Mouse (Mus musculus) liver, embryonic 13.5 days (tissue): ENCODE data around the gene Polr1d. TPM values are rescaled to one million over a fixed set of nuclear protein-coding genes. Genes with fewer than 3 reads are reported as not detected.

ENCODE experiments used
- ATAC-seq: fragments of 200-750 bp; cut with Nextera tagmentation; 2 replicates; pipeline ENCODE4 v1.8.0; 2017; ENCODE audit warnings: low read depth, mild to moderate bottlenecking, moderate number of reproducible peaks, moderate library complexity
- DNase-seq: peaks from one replicate; pipeline ENCODE4 v3.0.0; 2022
- H3K27ac ChIP-seq: fragments of 300-500 bp; sonication (generic); 2 replicates; pipeline ENCODE4 v1.5.1; 2015; ENCODE audit warnings: moderate library complexity, mild to moderate bottlenecking, inconsistent platforms
- H3K27me3 ChIP-seq: fragments of 300-500 bp; sonication (generic); 2 replicates; pipeline ENCODE4 v1.6.1; 2015; ENCODE audit warnings: mild to moderate bottlenecking, inconsistent platforms
- H3K36me3 ChIP-seq: fragments of 300-500 bp; sonication (generic); 2 replicates; pipeline ENCODE4 v1.6.1; 2015; ENCODE audit warnings: mild to moderate bottlenecking, inconsistent platforms
- H3K4me1 ChIP-seq: fragments of 300-500 bp; sonication (generic); replicated peaks from 2 replicates; pipeline ENCODE4 v1.6.1; 2015; ENCODE audit warnings: inconsistent platforms
- H3K4me2 ChIP-seq: fragments of 300-500 bp; sonication (generic); 2 replicates; pipeline ENCODE4 v1.6.1; 2015; ENCODE audit warnings: inconsistent platforms, mild to moderate bottlenecking, moderate library complexity
- H3K4me3 ChIP-seq: fragments of 300-500 bp; sonication (generic); replicated peaks from 2 replicates; pipeline ENCODE4 v1.5.1; 2015; ENCODE audit warnings: mild to moderate bottlenecking, inconsistent platforms
- H3K9ac ChIP-seq: fragments of 300-500 bp; sonication (generic); 2 replicates; pipeline ENCODE4 v1.6.1; 2015; ENCODE audit warnings: mild to moderate bottlenecking, inconsistent platforms
- H3K9me3 ChIP-seq: fragments of 300-500 bp; sonication (generic); replicated peaks from 2 replicates; pipeline ENCODE4 v1.6.1; 2016; ENCODE audit warnings: inconsistent platforms
- WGBS: fragments of 180-500 bp; shearing (Covaris S2); methylation state at CpG from one replicate; pipeline ENCODE4 v1.1.7; 2015; ENCODE audit not compliant: insufficient replicate concordance; 5-methylcytosine and 5-hydroxymethylcytosine counted together
- polyA plus RNA-seq: library from polyadenylated mRNA; unstranded; fragments of >200 nt; fragmentation: Nextera tagmentation; extraction: Ambion mirVana; gene quantifications from 2 replicates; pipeline ENCODE4 v1.2.1, GENCODE M21; 2015

Polr1d gene
- polyA plus RNA-seq, 1 experiment from 2014 or later: 112 TPM

GRCm38 (mm10) chr5:147092448-147092847, 15.6 kb downstream of the Polr1d start:
- H3K4me3 ChIP-seq: no peak overlapping the region
- DNase-seq (no peak), ATAC-seq (no peak)
- H3K27ac ChIP-seq: no peak overlapping the region
- H3K36me3 ChIP-seq: peaks cover 25% of the 10 kb centered on the region
- H3K4me2 ChIP-seq: no peak overlapping the region
- H3K4me1 ChIP-seq: no peaks in the 10 kb centered on the region
- no peaks in the 10 kb centered on the region for H3K27me3 ChIP-seq
- no peaks in the 10 kb centered on the region for H3K9me3 ChIP-seq
- H3K9ac ChIP-seq: no peak overlapping the region
- 82% methylated on average over 7 of the region's 7 CpGs for WGBS

- WGBS: 83% methylated on average over 6 of the region's 6 CpGs
- H3K9ac ChIP-seq: no peak overlapping the region
Observed at GRCm38 (mm10) chr5:147094296-147094695, 17.4 kb downstream of the Polr1d start.

GRCm38 (mm10) chr5:147096586-147096985, 19.7 kb downstream of the Polr1d start:
- 91% methylated on average over 4 of the region's 4 CpGs for WGBS
- no peak for DNase-seq

More at GRCm38 (mm10) chr5:147094296-147094695, 17.4 kb downstream of the Polr1d start:
- H3K4me3 ChIP-seq: no peak overlapping the region
- no peaks in the 10 kb centered on the region for H3K4me1 ChIP-seq
- no peak for DNase-seq
- no peaks in the 10 kb centered on the region for H3K27me3 ChIP-seq
- no peak overlapping the region for H3K27ac ChIP-seq
- H3K9me3 ChIP-seq: no peaks in the 10 kb centered on the region
- H3K4me2 ChIP-seq: no peak overlapping the region
- H3K36me3 ChIP-seq: peaks cover 22% of the 10 kb centered on the region
- ATAC-seq: no peak

GRCm38 (mm10) chr5:147098667-147099066, 21.8 kb downstream of the Polr1d start:
- no peak for DNase-seq
- Histone ChIP-seq H3K4me1 (no peaks in the 10 kb centered on the region), H3K9me3 (no peaks in the 10 kb centered on the region), H3K36me3 (peaks cover 49% of the 10 kb centered on the region), H3K27ac (no peak overlapping the region), H3K4me2 (no peak overlapping the region), H3K9ac (no peak overlapping the region), H3K27me3 (no peaks in the 10 kb centered on the region), H3K4me3 (no peak overlapping the region)
- no peak for ATAC-seq
- 78% methylated on average over 7 of the region's 7 CpGs for WGBS

More at GRCm38 (mm10) chr5:147096586-147096985, 19.7 kb downstream of the Polr1d start:
- Histone ChIP-seq H3K36me3 (peaks cover 34% of the 10 kb centered on the region), H3K4me3 (no peak overlapping the region), H3K9me3 (no peaks in the 10 kb centered on the region), H3K4me1 (no peaks in the 10 kb centered on the region), H3K27ac (no peak overlapping the region), H3K27me3 (no peaks in the 10 kb centered on the region), H3K4me2 (no peak overlapping the region), H3K9ac (no peak overlapping the region)
- no peak for ATAC-seq

GRCm38 (mm10) chr5:147100180-147100579, 23.3 kb downstream of the Polr1d start:
- WGBS: 82% methylated on average over 2 of the region's 2 CpGs
- Histone ChIP-seq H3K27ac (no peak overlapping the region), H3K9me3 (no peaks in the 10 kb centered on the region), H3K36me3 (peaks cover 54% of the 10 kb centered on the region), H3K4me1 (no peaks in the 10 kb centered on the region), H3K9ac (no peak overlapping the region), H3K27me3 (no peaks in the 10 kb centered on the region), H3K4me3 (no peak overlapping the region), H3K4me2 (no peak overlapping the region)
- ATAC-seq (no peak), DNase-seq (no peak)

- WGBS: 86% methylated on average over 6 of the region's 6 CpGs
- Histone ChIP-seq H3K4me3 (no peak overlapping the region), H3K27ac (no peak overlapping the region), H3K4me1 (no peaks in the 10 kb centered on the region), H3K9ac (no peak overlapping the region), H3K36me3 (peaks cover 73% of the 10 kb centered on the region), H3K27me3 (no peaks in the 10 kb centered on the region), H3K4me2 (no peak overlapping the region), H3K9me3 (no peaks in the 10 kb centered on the region)
- ATAC-seq (no peak), DNase-seq (no peak)
Observed at GRCm38 (mm10) chr5:147102295-147102694, 25.4 kb downstream of the Polr1d start.

GRCm38 (mm10) chr5:147107276-147107675, 30.4 kb downstream of the Polr1d start:
- WGBS: 83% methylated on average over 3 of the region's 3 CpGs
- H3K4me1 ChIP-seq: no peaks in the 10 kb centered on the region
- peaks cover 85% of the 10 kb centered on the region for H3K36me3 ChIP-seq
- H3K4me2 ChIP-seq: no peak overlapping the region
- DNase-seq: no peak
- no peak overlapping the region for H3K9ac ChIP-seq
- no peak overlapping the region for H3K27ac ChIP-seq
- no peaks in the 10 kb centered on the region for H3K27me3 ChIP-seq
- ATAC-seq: no peak
- peaks cover 16% of the 10 kb centered on the region; the same call in 1 of the 2 replicates for H3K9me3 ChIP-seq
- no peak overlapping the region for H3K4me3 ChIP-seq

- H3K4me3 ChIP-seq: no peak overlapping the region
- ATAC-seq (no peak), DNase-seq (no peak)
- no peak overlapping the region for H3K9ac ChIP-seq
- no peak overlapping the region for H3K27ac ChIP-seq
- WGBS: 80% methylated on average over 13 of the region's 13 CpGs
- H3K4me1 ChIP-seq: no peaks in the 10 kb centered on the region
- peaks cover 81% of the 10 kb centered on the region for H3K36me3 ChIP-seq
- no peaks in the 10 kb centered on the region for H3K27me3 ChIP-seq
- peaks cover 16% of the 10 kb centered on the region; the same call in 1 of the 2 replicates for H3K9me3 ChIP-seq
- no peak overlapping the region for H3K4me2 ChIP-seq
Observed at GRCm38 (mm10) chr5:147108861-147109591, 32.2 kb downstream of the Polr1d start.

GRCm38 (mm10) chr5:147114738-147115137, 37.9 kb downstream of the Polr1d start:
- H3K4me2 ChIP-seq: no peak overlapping the region
- no peak for DNase-seq
- H3K27ac ChIP-seq: no peak overlapping the region
- H3K9me3 ChIP-seq: peaks cover 16% of the 10 kb centered on the region; the same call in 1 of the 2 replicates
- no peak overlapping the region for H3K9ac ChIP-seq
- no peaks in the 10 kb centered on the region for H3K27me3 ChIP-seq
- WGBS: 81% methylated on average over 7 of the region's 7 CpGs
- H3K36me3 ChIP-seq: peaks cover 26% of the 10 kb centered on the region
- no peak for ATAC-seq
- H3K4me3 ChIP-seq: no peak overlapping the region
- no peaks in the 10 kb centered on the region for H3K4me1 ChIP-seq

GRCm38 (mm10) chr5:147115631-147116030, 38.8 kb downstream of the Polr1d start:
- 83% methylated on average over 4 of the region's 4 CpGs for WGBS
- DNase-seq: no peak
- Histone ChIP-seq H3K4me3 (no peak overlapping the region), H3K27ac (no peak overlapping the region), H3K27me3 (no peaks in the 10 kb centered on the region), H3K4me1 (no peaks in the 10 kb centered on the region), H3K9me3 (0 out of 2 replicates have a peak, but pooled peaks cover 9% of the 10 kb centered on the region), H3K4me2 (no peak overlapping the region), H3K36me3 (peaks cover 18% of the 10 kb centered on the region), H3K9ac (no peak overlapping the region)
- ATAC-seq: no peak

- peaks cover 4% of the 10 kb centered on the region; the same call in 1 of the 2 replicates for H3K9me3 ChIP-seq
- no peak overlapping the region for H3K9ac ChIP-seq
- DNase-seq (no peak), ATAC-seq (no peak)
- WGBS: 31% methylated on average over 6 of the region's 6 CpGs
- peaks cover 9% of the 10 kb centered on the region for H3K36me3 ChIP-seq
- H3K4me2 ChIP-seq: no peak overlapping the region
- no peak overlapping the region for H3K27ac ChIP-seq
- H3K4me3 ChIP-seq: no peak overlapping the region
- no peaks in the 10 kb centered on the region for H3K4me1 ChIP-seq
- H3K27me3 ChIP-seq: no peaks in the 10 kb centered on the region
Observed at GRCm38 (mm10) chr5:147117027-147117426, 40.2 kb downstream of the Polr1d start.

- no peak overlapping the region for H3K4me2 ChIP-seq
- 81% methylated on average over 4 of the region's 4 CpGs for WGBS
Observed at GRCm38 (mm10) chr5:147121146-147121545, 44.3 kb downstream of the Polr1d start.

More at GRCm38 (mm10) chr5:147121146-147121545, 44.3 kb downstream of the Polr1d start:
- Histone ChIP-seq H3K27me3 (no peaks in the 10 kb centered on the region), H3K36me3 (no peaks in the 10 kb centered on the region), H3K27ac (no peak overlapping the region), H3K9me3 (peaks cover 8% of the 10 kb centered on the region; the same call in 1 of the 2 replicates), H3K4me1 (0 out of 2 replicates have a peak, but pooled peaks cover 4% of the 10 kb centered on the region), H3K9ac (no peak overlapping the region), H3K4me3 (no peak overlapping the region)
- DNase-seq (no peak), ATAC-seq (no peak)
